Mouse (Mus musculus) megakaryocyte, adult 5-6 weeks (primary cell): Measurements from ENCODE around the gene 4932438A13Rik. TPM values are rescaled to one million over a fixed set of nuclear protein-coding genes. Genes with fewer than 3 reads are reported as not detected.
A peak's percentile ranks its signal among the peaks of the same experiment; 100 is the strongest.

Experiments
- ATAC-seq: 2 replicates; pipeline ENCODE4 v1.8.0; 2016; ENCODE audit warnings: mild to moderate bottlenecking, inconsistent platforms; ENCODE audit not compliant: poor library complexity, severe bottlenecking
- total RNA-seq, 2 experiments: library from RNA; stranded (forward) in 1 of 2; stranded (reverse) in 1 of 2; fragments of 153-499, 151-499 nt in 1 of 2; fragments of 221-1000, 200-1000 nt in 1 of 2; gene quantifications; 2 replicates each; pipeline versions ENCODE4 v1.2.3 to v1.2.4; 2015 to 2017

4932438A13Rik gene
- total RNA-seq, 2 experiments from 2014 or later, result 35.7 to 87.8 TPM

DNA sequence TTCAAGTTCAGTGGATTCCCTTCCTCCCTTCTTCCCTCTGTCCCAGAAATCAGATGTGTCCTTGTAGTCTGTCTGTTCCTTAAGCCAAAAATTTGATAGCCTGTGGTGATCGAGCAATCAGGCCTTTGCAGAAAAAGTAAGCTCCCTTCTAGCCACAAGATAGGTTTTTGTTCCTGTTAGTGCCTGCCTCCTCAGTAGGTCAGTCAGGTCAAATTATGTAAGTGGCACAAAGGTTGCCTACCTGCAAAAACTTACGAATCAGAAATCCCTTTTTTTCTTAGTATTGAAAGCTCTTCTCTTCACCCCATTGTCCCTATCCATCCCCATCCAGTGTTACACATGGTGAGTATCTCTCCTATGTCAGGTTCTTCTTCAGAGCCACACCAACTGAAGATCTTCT, 54.9 kb downstream of the 4932438A13Rik start:
- no peak for ATAC-seq

- ATAC-seq, result no peak
Observed at GRCm38 (mm10) chr3:36918322-36918721, 55.4 kb downstream of the 4932438A13Rik start.

- ATAC-seq, result no peak
Observed at GRCm38 (mm10) chr3:36941572-36941971, 78.7 kb downstream of the 4932438A13Rik start.

GRCm38 (mm10) chr3:36942108-36942507, 79.2 kb downstream of the 4932438A13Rik start:
- no peak for ATAC-seq

DNA sequence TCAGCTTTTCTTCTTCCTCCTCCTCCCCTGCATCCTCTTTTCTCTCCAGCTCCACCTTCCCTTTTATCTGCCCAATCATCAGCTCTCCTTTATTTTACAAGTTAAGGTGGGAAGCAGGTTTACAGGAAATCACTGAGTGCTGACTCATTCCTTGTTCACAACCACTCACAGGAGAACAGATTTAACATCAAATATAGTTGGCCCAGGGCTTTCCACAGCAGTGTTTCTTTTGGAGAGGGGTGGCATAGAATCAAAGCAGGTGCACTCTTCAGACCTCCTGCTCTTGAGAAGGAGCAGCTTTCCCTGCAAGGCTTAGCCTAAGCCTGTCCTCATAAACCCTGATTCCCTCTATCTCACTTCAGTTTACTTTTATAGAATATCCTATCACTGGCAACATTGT, 80.8 kb downstream of the 4932438A13Rik start:
- ATAC-seq, result no peak

- peak; percentile 77 for ATAC-seq
Observed at GRCm38 (mm10) chr3:37037979-37038378, 175.1 kb downstream of the 4932438A13Rik start.

DNA sequence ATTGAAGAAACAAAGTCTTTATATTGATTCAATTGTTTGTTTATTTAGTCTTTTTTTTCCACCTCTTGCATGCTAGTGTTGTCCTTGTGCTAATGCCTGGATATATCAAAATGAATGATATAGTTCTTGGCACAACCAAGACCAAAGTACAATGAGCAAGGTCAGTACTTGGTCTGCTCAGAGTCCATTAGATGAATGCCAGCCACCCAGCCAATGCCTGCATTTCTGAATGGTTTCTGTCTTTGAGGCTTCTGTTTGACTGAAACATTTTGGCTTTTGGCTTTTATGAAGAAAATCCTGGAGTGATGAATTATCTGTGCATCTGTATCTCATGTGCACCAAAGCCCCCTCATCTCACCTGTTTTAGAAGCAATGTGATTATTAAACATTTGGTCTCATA, 176.9 kb downstream of the 4932438A13Rik start:
- ATAC-seq, result no peak

DNA sequence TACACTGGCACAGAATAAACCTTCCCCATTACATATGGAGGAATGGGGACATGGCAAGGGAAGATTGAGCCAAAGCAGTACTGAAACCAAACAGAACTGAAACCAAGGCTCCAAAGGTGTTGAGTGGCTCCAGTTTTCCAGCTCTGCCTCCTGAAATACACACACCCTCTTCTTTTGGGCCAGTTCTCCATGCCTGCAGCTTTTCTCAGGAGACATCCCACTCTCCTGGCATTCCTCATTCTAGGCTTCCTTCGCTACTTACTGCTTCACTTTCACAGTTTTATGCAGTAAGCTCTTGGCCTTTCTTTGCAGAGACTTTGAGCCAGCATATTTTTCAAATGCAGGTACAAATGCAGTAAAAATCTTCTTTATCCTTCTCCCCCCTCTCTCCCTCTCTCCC, 188.6 kb downstream of the 4932438A13Rik start:
- ATAC-seq, result no peak

DNA sequence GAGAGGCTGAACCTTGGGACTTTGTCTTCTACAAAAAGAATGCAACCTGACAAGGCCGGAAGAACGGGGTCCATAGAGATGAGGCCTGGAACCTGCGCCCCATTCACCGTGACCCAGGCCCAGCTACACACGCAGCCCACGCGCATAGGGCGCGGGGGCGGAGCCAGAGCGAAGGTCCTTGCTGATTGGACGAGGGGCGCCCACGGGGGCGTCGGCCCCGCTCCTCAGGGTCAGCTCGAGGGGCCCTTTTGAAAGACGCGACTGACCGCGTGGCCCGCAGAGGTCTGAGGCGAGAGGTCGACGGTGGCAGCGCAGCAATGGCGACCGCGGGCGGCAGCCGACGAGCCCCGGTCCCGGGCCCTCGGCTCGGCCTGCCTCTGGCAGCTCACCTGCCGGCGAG, 200.5 kb downstream of the 4932438A13Rik start, which contains the start of gene Adad1:
Gene Adad1, plus strand, starts transcription at position 122 of the 400 bp plus-strand sequence.
- ATAC-seq, result no peak

GRCm38 (mm10) chr3:37073211-37073610, 210.3 kb downstream of the 4932438A13Rik start:
- no peak for ATAC-seq

GRCm38 (mm10) chr3:37084860-37085259, 222.0 kb downstream of the 4932438A13Rik start:
- ATAC-seq, result no peak

- ATAC-seq, result no peak
Observed at GRCm38 (mm10) chr3:37090721-37091120, 227.8 kb downstream of the 4932438A13Rik start.

Other genes starting within 250 kb of the 4932438A13Rik start
- 1.0 and 1.2 TPM in 2 replicates for gene Bbs7, start 249.6 kb upstream of the 4932438A13Rik start, total RNA-seq (2015)
- gene Bbs7, start 249.6 kb upstream of the 4932438A13Rik start, total RNA-seq (2017), result 4.8 TPM in 2 replicates
- gene Trpc3, start 172.9 kb upstream of the 4932438A13Rik start, total RNA-seq (2015), result not detected in 2 replicates
- not detected in 2 replicates for gene Trpc3, start 172.9 kb upstream of the 4932438A13Rik start, total RNA-seq (2017)
- gene Adad1, start 200.4 kb downstream of the 4932438A13Rik start, total RNA-seq (2015), result not detected in 2 replicates
- not detected in 2 replicates for gene Adad1, start 200.4 kb downstream of the 4932438A13Rik start, total RNA-seq (2017)